Mouse (Mus musculus): Measurements from ENCODE around the gene Syne2.
"Not testable (repeated sequence)": the region's sequence is repeated elsewhere in the genome, so short reads cannot be mapped to it uniquely, and the experiment has no call there.

Gene Syne2

GRCm38 (mm10) chr12:76109646-76110405 is 291.9 kb downstream of the Syne2 start:
- peak; percentile 80 to 88 for DNase-seq

DNA sequence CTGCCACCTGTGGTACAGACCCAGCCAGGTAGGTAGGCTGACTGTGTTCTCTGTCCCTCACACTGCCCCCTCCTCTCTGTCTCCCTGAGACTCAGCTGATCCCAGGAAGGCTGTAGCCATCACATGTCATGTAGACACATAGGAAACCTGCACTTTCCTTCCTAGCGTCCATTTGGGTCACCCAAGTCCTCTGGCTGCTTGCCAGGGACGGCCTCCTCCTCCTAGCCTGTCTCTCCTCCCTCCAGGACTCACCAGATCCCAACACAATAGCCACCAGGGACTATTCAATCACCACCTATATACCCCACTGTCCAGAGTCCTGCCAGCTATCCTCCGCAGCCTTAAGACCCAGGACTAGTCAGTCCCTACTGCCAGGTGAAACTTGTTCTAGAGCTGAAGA is 293.1 kb downstream of the Syne2 start:
- DNase-seq = peak in 1 of 2 experiments; percentile 54

GRCm38 (mm10) chr12:76116577-76116976 is 298.6 kb downstream of the Syne2 start:
- no peak for DNase-seq

DNA sequence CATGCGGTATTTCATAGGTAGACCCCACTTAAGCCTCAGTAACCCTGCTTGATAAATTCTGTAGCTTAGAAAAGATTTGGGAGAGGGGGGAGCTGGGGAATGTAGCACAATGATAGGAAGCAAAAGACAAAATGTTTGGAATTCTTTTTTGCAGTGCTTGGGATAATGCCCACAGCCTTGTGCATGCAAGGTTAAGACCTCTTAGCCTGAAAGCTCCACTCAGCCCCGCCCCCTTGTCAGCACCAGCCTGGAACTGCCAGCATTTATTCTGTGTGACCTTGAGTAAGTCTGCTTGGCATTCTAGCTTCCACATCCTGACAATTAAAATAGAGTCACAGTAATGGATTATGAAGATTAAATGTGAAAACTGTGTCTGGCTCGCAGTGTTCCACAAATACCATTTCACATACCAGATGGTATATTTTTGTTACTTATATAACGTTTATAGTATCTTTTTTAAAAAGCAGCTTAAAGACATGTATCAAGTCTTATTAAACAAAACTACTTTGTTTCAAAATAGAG is 299.8 kb downstream of the Syne2 start:
- no peak for DNase-seq

DNA sequence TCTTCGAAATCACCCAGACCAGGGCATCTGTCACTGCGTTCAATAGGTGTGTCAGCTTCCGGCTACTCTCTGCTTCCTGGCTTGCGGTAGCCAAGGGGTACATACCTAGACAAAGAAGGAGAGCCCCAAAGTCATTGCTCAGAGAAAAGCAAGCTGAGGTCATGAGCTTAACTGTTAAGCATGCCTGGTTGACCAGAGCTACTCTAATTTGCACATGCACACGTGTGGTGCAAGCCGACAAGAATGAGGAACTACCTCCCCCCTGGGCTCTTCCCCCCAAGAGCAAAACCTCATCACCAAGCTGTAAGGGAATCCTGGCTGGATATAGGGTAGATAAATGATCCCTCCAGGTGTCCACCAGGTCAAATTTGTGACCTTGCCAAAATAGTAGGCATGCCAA is 305.3 kb downstream of the Syne2 start:
- no peak for DNase-seq

DNA sequence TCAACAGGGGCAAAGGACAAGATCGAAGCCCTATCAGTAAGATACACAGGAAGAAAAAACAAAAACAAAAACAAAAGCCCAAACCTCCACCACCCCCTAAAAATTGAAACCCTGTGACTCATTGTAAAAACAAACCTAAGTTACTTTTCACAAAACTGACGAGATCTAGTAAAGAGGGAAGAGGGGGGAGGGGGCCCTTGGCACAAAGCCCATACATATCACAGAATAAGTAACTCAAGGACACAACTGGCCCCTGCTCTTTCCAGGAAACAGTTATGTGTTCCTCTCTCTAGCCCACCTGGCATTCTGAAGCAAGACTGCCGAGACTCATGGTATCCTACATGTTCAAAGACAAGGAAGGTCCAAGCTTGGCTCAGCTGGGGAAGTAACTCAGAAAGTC is 310.4 kb downstream of the Syne2 start:
- DNase-seq = no peak

DNA sequence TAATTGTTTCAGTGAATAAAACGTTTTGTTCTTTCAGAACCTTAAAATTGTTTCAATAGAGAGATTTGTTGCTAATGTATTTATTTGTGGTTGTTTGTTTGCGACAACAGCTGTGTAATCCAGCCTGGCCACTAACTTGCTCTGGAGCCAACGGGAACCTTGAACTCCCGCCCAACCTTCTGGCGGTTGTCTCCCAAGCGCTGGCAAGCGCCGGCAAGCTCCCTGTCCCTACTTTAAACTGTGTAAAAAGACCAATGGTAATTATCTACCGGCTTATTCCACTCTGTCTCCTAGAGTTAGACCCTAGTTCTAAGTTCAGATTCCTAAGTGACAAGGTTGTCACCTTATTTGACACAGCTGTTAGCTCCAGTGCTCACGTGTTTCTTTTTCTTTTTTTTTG is 310.9 kb downstream of the Syne2 start:
- peak; percentile 66 to 79 for DNase-seq

DNA sequence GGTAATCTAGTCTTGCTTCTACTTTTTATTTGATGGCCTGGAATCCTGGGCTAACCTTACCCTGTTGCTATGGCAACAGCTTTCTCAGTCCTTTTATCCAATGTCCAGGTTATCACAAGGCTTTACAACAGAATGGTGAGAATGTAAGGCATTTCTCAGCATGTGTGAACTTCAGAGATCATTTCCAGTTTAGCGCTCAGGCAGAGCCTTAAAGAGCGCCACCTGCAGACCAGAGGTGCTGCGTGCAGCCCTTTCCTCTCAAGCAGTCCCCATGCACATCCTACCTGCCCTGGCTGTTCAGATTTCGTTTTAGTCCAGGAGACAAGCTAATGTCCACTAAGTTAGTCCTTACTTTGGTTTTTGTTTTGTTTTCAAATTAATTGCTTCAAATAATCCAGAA is 312.3 kb downstream of the Syne2 start:
- peak; percentile 79 to 88 for DNase-seq

DNA sequence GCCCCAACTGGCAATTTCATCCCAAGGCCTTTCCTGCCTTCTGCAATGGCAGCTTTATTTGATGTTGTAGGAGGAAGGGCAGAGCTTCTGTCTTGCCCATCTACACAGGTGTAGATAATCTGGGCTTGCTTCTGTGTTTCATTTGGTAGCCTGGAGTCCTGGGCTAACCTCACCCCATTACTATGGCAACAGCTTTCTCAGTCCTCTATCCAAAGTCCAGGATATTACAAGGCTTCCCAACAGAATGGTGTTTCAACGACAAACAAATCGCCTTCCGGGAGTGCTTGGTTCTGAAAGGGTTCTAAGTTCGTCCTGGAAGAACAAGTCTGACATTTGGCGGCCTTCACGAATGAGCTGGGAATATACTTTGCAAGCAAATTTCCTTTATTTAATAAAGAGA is 313.0 kb downstream of the Syne2 start:
- DNase-seq = no peak

DNA sequence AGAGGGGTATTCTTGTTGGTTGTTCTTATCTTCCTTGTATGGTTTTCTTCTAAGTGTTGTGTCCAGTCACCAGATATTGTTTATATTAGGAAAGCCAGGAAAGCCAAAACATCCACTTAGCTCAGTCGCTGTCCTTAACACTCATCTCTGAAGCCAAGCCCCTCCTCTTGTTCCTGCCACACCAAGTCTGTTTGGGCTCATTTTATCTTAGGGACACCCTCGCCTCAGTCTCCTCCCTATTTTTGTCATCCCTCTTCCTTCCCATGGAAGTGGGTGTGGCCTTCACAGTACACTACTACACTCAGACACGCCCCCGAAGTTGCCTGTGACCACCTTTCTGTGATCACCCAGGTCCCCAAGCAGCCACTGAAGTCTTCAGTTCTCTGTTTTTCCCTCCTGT is 314.7 kb downstream of the Syne2 start:
- DNase-seq = no peak

GRCm38 (mm10) chr12:76133081-76133480 is 315.1 kb downstream of the Syne2 start:
- not testable (repeated sequence) for DNase-seq

DNA sequence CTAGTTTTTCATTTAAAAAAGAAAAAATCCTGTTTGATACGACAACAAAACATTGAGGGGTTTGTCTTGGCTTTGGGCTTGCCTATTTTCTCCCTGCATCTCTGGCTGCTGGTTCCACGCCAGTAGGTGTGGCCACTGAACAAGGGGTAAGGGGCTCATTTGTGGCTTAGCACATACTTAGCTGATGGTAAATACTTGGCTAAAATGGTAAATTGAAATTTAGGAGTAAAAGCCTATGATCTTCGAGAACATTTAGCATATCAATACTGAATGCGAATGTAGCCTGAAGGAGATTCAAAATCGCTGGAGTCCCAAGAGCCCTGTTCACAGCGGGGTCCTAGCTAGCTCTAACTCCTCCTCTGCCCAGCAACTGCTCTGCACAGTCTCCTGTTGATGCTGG is 318.8 kb downstream of the Syne2 start:
- no peak for DNase-seq

DNA sequence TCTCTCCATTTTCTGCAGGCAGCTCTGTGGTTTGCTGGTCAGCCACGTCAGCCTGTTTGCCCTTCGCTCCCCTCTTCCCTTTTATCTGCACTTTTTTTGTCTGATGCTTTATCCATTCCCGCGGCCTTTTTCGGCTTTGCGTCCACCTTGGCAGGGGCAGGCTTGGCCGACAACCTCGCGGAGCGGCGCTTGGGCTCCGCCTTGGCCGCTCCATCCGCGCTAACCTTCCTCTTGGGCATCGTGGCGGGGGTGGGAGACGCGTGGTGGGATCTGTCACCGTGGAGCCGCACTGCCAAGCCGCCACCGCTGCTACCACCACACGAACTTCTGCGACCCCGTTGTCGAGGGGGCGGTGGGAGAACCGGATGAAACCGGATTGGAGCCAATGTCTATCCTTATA is 334.5 kb downstream of the Syne2 start:
- DNase-seq = peak; percentile 37 to 67

Measured in cerebellum, postnatal 25 days (tissue).